Mouse (Mus musculus) limb, embryonic 12.5 days (tissue): ENCODE data around the gene Ggt5. TPM values are rescaled to one million over a fixed set of nuclear protein-coding genes. Genes with fewer than 3 reads are reported as not detected.

ENCODE experiments used
- ATAC-seq: fragments of 200-750 bp; cut with Nextera tagmentation; 2 replicates; pipeline ENCODE4 v1.8.0; 2017; ENCODE audit warnings: low read depth, moderate TSS enrichment; ENCODE audit not compliant: insufficient number of reproducible peaks, insufficient read depth, low FRiP score, low TSS enrichment
- H3K27ac ChIP-seq: fragments of 300-500 bp; sonication (generic); 2 replicates; pipeline ENCODE4 v1.5.1; 2016; ENCODE audit warnings: mild to moderate bottlenecking, moderate library complexity
- H3K27me3 ChIP-seq: fragments of 300-500 bp; sonication (generic); 2 replicates; pipeline ENCODE4 v1.6.1; 2016; ENCODE audit warnings: mild to moderate bottlenecking, moderate library complexity
- H3K36me3 ChIP-seq: fragments of 300-500 bp; sonication (generic); 2 replicates; pipeline ENCODE4 v1.6.1; 2016; ENCODE audit warnings: mild to moderate bottlenecking, moderate library complexity
- H3K4me1 ChIP-seq: fragments of 300-500 bp; sonication (generic); replicated peaks from 2 replicates; pipeline ENCODE4 v1.6.1; 2016
- H3K4me2 ChIP-seq: fragments of 300-500 bp; sonication (generic); 2 replicates; pipeline ENCODE4 v1.6.1; 2016; ENCODE audit warnings: mild to moderate bottlenecking, moderate library complexity
- H3K4me3 ChIP-seq: fragments of 300-500 bp; sonication (generic); replicated peaks from 2 replicates; pipeline ENCODE4 v1.5.1; 2016; ENCODE audit warnings: mild to moderate bottlenecking
- H3K9ac ChIP-seq: fragments of 300-500 bp; sonication (generic); replicated peaks from 2 replicates; pipeline ENCODE4 v1.6.1; 2016; ENCODE audit warnings: mild to moderate bottlenecking, moderate library complexity
- H3K9me3 ChIP-seq: fragments of 300-500 bp; sonication (generic); 2 replicates; pipeline ENCODE4 v1.6.1; 2016; ENCODE audit warnings: mild to moderate bottlenecking, moderate library complexity
- WGBS: fragments of 180-500 bp; shearing (Covaris S2); methylation state at CpG from one replicate; pipeline ENCODE4 v1.1.7; 2016; 5-methylcytosine and 5-hydroxymethylcytosine counted together
- polyA plus RNA-seq: library from polyadenylated mRNA; unstranded; fragments of >200 nt; fragmentation: Nextera tagmentation; extraction: Ambion mirVana; gene quantifications from 2 replicates; pipeline ENCODE4 v1.2.1, GENCODE M21; 2016

Ggt5 gene
- polyA plus RNA-seq, 1 experiment from 2014 or later, result 1.1 TPM

DNA sequence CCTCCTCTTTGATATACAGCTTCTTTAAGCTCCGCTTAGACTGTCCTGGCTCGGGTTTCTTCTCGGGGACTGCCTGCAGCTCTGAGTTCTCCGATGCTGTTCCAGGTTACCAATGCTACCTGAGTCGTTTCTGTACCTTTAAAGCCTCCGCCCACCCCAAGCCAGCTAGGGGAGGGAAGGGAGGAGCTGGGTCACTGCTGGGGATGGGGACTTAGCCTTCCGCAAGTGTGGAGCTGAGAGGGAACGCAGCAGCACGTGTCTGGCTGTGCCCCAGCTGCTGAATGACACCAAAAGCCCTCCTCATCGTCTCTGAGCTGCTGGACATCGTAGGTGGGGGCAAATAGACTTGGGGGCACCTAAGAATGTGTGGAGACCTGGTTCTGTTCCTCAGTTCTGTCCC is 20.7 kb upstream of the Ggt5 start:
- H3K9ac ChIP-seq, result no peak overlapping the region
- H3K4me1 ChIP-seq, result peaks cover 18% of the 10 kb centered on the region
- ATAC-seq, result no peak
- H3K4me3 ChIP-seq, result no peak overlapping the region
- 0 out of 2 replicates have a peak overlapping the region, but pooled peaks have one; percentile 10 for H3K4me2 ChIP-seq
- 6% methylated on average over 11 of the region's 11 CpGs for WGBS
- no peaks in the 10 kb centered on the region for H3K9me3 ChIP-seq
- H3K36me3 ChIP-seq, result no peaks in the 10 kb centered on the region
- H3K27me3 ChIP-seq, result peaks cover 9% of the 10 kb centered on the region
- H3K27ac ChIP-seq, result no peak overlapping the region

DNA sequence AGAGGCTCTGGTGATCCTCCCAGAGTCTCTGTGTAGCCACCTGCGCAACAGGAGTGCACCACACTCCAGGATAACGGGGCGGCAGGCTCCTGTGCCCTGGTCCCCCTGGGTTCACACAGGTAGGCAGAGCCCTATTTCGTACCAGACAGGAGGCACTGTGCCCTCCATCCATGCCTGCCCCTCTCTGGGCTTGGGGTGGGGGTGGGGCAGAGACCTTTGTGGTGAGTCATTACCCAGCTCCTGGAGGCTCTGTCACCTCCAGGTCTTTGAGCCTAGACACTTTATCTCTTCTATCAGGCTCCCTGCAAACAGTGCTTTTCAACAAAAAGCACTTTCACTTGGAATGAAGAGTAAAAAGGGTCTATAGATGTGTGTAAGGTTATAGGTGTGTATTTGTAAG is 20.3 kb upstream of the Ggt5 start:
- Histone ChIP-seq H3K36me3 (no peaks in the 10 kb centered on the region), H3K4me2 (peak overlapping the region; percentile 10; the same call in 1 of the 2 replicates), H3K27ac (no peak overlapping the region), H3K4me3 (no peak overlapping the region), H3K9me3 (no peaks in the 10 kb centered on the region), H3K9ac (no peak overlapping the region), H3K27me3 (peaks cover 9% of the 10 kb centered on the region), H3K4me1 (peaks cover 18% of the 10 kb centered on the region)
- ATAC-seq, result no peak
- WGBS, result 21% methylated on average over 4 of the region's 4 CpGs

DNA sequence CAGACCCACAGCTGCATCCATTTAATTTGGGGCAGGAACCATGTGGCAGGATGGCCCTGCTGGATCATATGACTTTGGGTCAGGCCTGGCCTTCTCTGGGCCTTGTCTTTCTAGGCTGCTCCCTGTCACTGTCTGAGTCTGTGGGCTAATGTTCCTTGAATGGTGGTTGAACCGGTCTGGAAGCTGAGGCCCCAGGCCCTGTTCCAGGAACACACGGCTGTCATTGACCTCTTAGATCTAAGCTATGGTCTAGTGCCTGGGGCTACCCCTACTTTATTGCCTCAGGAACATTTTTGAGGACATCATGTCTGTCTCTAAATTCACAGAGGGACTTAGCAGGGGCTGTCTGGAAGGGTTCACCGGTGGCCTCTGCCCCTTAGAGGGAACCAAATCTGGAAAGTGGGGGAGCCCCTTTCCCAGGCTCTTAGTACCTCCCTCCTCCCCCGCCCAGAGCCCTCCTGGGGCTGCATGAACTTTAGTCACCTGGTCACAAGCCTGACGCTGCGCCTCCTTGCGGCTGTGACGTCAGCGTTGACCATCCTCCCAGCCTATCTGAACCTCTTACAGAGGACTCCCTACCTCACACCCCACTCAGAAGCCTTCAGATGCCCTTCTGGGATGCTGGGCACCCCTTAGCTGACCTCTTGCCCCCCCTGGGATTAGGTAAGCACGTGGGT is 18.0 kb upstream of the Ggt5 start:
- H3K36me3 ChIP-seq, result no peaks in the 10 kb centered on the region
- no peak overlapping the region for H3K27ac ChIP-seq
- no peak overlapping the region for H3K4me2 ChIP-seq
- H3K9me3 ChIP-seq, result no peaks in the 10 kb centered on the region
- H3K9ac ChIP-seq, result no peak overlapping the region
- 22% methylated on average over 10 of the region's 10 CpGs for WGBS
- no peak overlapping the region for H3K4me3 ChIP-seq
- peaks cover 9% of the 10 kb centered on the region for H3K27me3 ChIP-seq
- ATAC-seq, result no peak
- H3K4me1 ChIP-seq, result peaks cover 15% of the 10 kb centered on the region

DNA sequence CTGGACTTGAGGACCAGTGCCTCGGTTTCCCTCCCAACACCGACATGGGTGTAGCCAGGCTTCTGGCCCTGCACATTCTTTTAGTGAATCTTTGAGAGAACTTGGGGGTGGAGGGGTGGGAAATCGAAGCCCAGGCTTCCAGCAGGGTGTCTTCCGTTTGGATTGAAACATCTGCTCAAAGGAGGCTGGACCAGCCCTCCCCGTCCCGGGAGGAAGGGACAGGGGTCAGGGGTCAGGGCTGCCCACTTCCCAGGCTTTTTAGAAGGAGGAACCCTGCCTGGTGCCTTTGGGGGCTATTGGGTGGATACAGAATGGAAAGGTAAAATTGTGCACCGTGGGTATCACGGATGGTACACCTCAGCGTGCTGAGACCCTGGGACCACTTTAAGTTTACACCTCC is 17.2 kb upstream of the Ggt5 start:
- Histone ChIP-seq H3K27me3 (peaks cover 9% of the 10 kb centered on the region), H3K36me3 (no peaks in the 10 kb centered on the region), H3K4me2 (no peak overlapping the region), H3K9me3 (no peaks in the 10 kb centered on the region), H3K4me3 (no peak overlapping the region), H3K27ac (no peak overlapping the region), H3K4me1 (peaks cover 15% of the 10 kb centered on the region), H3K9ac (no peak overlapping the region)
- WGBS, result 51% methylated on average over 9 of the region's 9 CpGs
- no peak for ATAC-seq

DNA sequence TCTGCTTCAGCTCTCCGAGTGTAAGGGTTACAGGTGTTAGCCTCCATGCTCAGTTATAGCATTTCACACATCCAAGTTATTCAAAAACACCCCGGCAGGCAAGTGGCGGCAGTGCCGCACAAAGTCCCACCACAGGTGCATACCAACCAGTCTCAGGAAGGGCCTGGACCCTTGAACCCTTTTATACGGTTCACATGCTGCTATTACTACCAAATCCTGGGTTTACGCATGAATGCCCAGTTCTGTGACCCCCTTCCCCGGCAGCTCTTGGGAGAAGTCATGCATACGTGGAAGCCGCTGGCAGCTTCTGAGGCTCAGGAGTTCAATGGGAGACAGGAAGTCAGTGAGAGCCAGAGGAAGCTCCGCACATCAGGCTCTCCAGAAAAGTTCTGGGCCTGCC is 16.0 kb upstream of the Ggt5 start:
- Histone ChIP-seq H3K4me2 (no peak overlapping the region), H3K27ac (no peak overlapping the region), H3K36me3 (no peaks in the 10 kb centered on the region), H3K27me3 (peaks cover 7% of the 10 kb centered on the region), H3K4me3 (no peak overlapping the region), H3K9ac (no peak overlapping the region), H3K4me1 (peaks cover 14% of the 10 kb centered on the region), H3K9me3 (no peaks in the 10 kb centered on the region)
- 77% methylated on average over 10 of the region's 10 CpGs for WGBS
- ATAC-seq, result no peak

DNA sequence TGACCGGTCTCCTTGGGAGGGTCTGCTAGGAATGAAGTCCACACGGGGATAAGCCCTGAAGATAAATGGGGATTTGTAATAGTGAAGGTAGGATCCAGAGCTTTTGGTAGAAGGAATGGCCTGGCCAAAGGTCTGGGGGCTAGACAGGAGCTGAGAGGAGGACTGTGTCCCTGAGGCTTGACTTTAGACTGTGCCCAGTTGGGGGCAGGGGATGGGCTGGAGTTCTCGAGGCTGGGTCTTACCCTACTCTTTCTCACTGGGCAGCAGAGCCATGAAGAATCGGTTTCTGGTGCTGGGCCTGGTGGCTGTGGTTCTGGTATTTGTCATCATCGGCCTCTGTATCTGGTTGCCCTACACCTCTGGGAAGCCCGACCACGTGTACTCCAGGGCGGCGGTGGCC is 15.2 kb upstream of the Ggt5 start:
- Histone ChIP-seq H3K9me3 (no peaks in the 10 kb centered on the region), H3K27ac (no peak overlapping the region), H3K4me2 (no peak overlapping the region), H3K4me1 (peaks cover 6% of the 10 kb centered on the region; the same call in 1 of the 2 replicates), H3K4me3 (no peak overlapping the region), H3K27me3 (no peaks in the 10 kb centered on the region), H3K9ac (no peak overlapping the region), H3K36me3 (no peaks in the 10 kb centered on the region)
- 87% methylated on average over 9 of the region's 9 CpGs for WGBS
- ATAC-seq, result no peak

DNA sequence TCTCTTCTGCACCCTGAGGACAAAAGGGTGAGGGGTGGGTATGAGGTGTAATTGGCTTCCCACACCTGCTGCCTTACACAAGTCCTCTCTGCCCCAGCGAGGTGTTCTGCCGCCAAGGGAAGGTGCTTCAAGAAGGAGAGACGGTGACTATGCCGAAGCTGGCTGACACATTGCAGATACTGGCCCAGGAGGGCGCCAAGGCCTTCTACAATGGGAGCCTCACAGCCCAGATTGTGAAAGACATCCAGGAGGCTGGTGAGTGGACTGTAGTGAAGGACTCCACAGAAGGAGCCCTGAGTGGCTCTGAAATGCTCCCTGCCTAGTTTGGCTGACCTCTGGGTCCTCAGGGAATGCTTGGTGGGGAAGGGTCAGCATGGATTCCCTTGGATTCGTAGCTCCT is 10.0 kb upstream of the Ggt5 start:
- Histone ChIP-seq H3K27ac (no peak overlapping the region), H3K4me2 (no peak overlapping the region), H3K27me3 (no peaks in the 10 kb centered on the region), H3K36me3 (no peaks in the 10 kb centered on the region), H3K9ac (no peak overlapping the region), H3K9me3 (no peaks in the 10 kb centered on the region), H3K4me1 (no peaks in the 10 kb centered on the region), H3K4me3 (no peak overlapping the region)
- no peak for ATAC-seq
- WGBS, result 87% methylated on average over 6 of the region's 6 CpGs

DNA sequence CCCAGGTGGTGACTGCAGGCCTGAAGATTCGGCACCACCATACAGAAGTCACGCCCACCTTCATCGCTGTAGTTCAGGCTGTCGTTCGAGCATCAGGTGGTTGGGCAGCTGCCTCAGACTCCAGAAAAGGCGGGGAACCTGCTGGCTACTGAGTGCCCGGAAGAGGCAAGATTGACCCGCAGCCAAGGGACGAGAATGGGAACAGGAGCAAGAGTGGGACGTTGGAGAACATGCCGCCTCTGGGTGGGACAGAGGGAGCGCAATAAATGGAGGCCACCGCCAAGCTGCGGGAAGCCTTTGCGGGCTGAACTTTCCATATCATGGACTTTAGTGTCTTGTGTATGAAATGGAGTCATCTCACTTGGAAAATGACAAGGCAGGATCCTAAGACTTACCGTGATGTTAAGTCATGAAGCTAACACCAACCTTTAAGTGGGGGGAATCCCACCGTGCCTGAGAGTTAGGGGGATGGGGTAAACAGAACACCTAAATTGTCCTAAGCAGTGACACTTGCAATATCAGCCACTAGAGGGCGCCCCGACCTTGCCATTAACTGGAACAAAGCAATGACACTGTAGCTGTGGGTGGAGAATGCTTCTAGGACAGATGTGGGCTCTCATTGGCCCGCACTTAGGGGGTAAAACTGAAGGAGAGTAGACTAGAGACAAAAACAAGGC is 3.1 kb upstream of the Ggt5 start:
- Histone ChIP-seq H3K4me1 (peaks cover 14% of the 10 kb centered on the region), H3K36me3 (no peaks in the 10 kb centered on the region), H3K4me2 (peak overlapping the region; percentile 54), H3K27me3 (peaks cover 11% of the 10 kb centered on the region; the same call in 1 of the 2 replicates), H3K27ac (no peak overlapping the region), H3K4me3 (peak overlapping the region; percentile 16), H3K9me3 (no peaks in the 10 kb centered on the region), H3K9ac (peak overlapping the region; percentile 3; the same call in 1 of the 2 replicates)
- WGBS, result 20% methylated on average over 20 of the region's 20 CpGs
- ATAC-seq, result peak; percentile 69

DNA sequence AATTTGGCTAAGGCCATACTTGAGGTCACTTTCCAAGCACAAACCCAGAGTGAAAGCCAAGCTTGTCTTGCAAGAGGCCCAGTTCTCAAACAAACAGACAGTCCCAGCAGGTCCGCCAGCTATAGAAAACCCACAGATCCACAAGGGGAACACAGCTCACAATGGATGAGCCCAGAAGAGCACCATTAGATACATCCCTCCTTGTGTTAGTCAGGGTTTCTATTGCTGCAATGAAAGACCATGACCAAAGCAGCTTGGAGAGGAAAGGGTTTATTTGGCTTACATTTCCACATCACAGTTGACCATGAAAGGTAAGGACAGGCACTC is 2.6 kb upstream of the Ggt5 start:
- Histone ChIP-seq H3K4me1 (peaks cover 14% of the 10 kb centered on the region), H3K4me2 (no peak overlapping the region), H3K9ac (0 out of 2 replicates have a peak overlapping the region, but pooled peaks have one; percentile 3), H3K36me3 (no peaks in the 10 kb centered on the region), H3K4me3 (no peak overlapping the region), H3K9me3 (no peaks in the 10 kb centered on the region), H3K27ac (no peak overlapping the region), H3K27me3 (peaks cover 11% of the 10 kb centered on the region; the same call in 1 of the 2 replicates)
- ATAC-seq, result no peak
- 96% methylated on average over 1 of the region's 1 CpGs for whole genome bisulfite sequencing

DNA sequence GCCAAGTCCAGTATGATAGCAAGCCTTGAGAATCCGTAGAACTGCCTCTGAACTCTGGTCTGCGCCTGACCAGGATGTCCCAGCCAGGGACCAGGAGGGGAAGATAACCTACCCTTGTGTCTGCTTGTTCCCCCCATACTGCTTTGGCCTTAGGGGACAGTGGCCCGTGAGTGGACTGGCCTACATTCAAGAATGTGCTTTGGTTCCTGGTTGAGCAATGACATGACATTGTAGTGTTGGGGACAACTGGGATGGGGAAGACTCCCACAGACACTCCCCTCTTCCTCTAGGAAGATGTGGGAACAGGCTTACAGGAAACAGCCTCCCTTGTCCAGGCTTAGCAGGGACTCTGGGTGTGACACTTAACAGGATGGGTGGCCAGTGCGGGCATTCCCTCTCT is 1.4 kb upstream of the Ggt5 start:
- 87% methylated on average over 4 of the region's 4 CpGs for WGBS

DNA sequence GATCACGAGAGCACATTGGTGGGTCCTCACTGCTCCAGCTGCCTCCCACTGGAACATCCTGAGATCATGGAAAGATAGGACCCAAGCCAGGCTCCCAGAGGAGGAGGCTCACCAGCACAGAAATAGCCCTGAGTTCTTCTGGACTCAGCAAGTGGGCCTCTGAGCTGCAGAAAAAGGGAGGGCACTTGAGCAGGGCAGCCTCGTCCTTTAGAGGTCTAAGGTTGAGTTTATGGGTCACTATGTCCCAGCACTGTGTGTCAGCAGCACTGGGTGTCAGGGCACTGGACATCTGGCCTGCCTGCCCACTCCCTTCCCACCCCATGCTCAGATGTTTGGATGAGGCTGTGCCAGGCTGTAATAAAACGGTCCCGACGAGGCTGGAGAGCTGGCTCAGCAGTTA is 804 bp upstream of the Ggt5 start:
- Histone ChIP-seq H3K4me1 (peaks cover 14% of the 10 kb centered on the region), H3K27me3 (peaks cover 11% of the 10 kb centered on the region; the same call in 1 of the 2 replicates), H3K36me3 (no peaks in the 10 kb centered on the region), H3K27ac (no peak overlapping the region), H3K9me3 (no peaks in the 10 kb centered on the region), H3K4me3 (no peak overlapping the region), H3K4me2 (no peak overlapping the region), H3K9ac (no peak overlapping the region)
- WGBS, result 36% methylated on average over 5 of the region's 5 CpGs
- ATAC-seq, result no peak

More for the DNA sequence above, 1.4 kb upstream of the Ggt5 start:
- H3K9ac ChIP-seq, result no peak overlapping the region
- ATAC-seq, result no peak
- H3K36me3 ChIP-seq, result no peaks in the 10 kb centered on the region
- peaks cover 11% of the 10 kb centered on the region; the same call in 1 of the 2 replicates for H3K27me3 ChIP-seq
- no peak overlapping the region for H3K4me2 ChIP-seq
- no peak overlapping the region for H3K27ac ChIP-seq
- H3K4me3 ChIP-seq, result no peak overlapping the region
- peaks cover 14% of the 10 kb centered on the region for H3K4me1 ChIP-seq
- no peaks in the 10 kb centered on the region for H3K9me3 ChIP-seq
